13 mouse cellular contexts compared by ENCODE assay signal in the genomic region with DNA sequence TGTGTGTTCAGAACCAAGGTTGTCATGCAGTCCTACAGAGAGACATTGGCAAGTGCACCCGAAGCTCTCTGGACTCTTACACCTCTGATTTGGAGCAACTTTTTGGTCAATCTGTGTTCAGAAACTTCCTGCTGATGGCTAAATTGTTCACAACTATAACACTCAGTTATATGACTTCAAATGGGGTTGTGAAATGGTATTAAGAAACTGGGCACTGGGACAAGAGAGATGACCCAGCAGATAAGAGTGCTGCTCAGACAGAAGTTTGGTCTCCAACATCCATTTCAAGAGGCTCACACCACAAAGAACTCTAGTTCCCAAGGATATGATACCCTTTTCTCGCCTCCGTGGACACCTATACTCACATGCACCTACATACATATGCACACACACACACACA. TPM values are rescaled to one million over a fixed set of nuclear protein-coding genes. Genes with fewer than 3 reads are reported as not detected.
DNase-seq lines count a peak whose midpoint lies in the region.
"Had no signal": no experiment of that assay in that cellular context is flagged by ENCODE, and none has a peak within 500 bp of the region (broad histone marks: within the 10 kb centered on the region; RNA-seq: fewer than 3 reads in every experiment).

No protein-coding gene starts in this region.

- DNase-seq in adrenal gland, adult 2 months = peak; percentile 55
- DNase-seq in adrenal gland, postnatal 10 days = no peak
- peak; percentile 7 for DNase-seq in lung, postnatal 36 days
- DNase-seq in lung, postnatal 14 days = no peak
- peak; percentile 62 for DNase-seq in gonadal fat pad, adult 2 months (ENCODE audit: low read depth)
- no peak for DNase-seq in layer of hippocampus, postnatal 14 days (ENCODE audit: low spot score in 2 of 2)
- DNase-seq in kidney, adult 8-10 months = no peak
- DNase-seq: adrenal gland, adult 8-10 months; cerebellum, adult 18-20 months; cerebellum, adult 9-11 months; embryo, embryonic 11 days; gastrocnemius, postnatal 10 days; heart, postnatal 36 days had no signal

RNA-seq across cellular contexts. Expression of a gene that starts 16.4 kb away (rescaled TPM):
- 10 to 100 TPM; 25.5 to 30.0 TPM for total RNA-seq in adrenal gland, adult 2 months (2021)
- polyA plus RNA-seq in adrenal gland, adult 2 months (2012; rRNA removed) = 12.9 TPM in 2 replicates
- 10 to 100 TPM; 25.1 to 34.2 TPM for total RNA-seq in adrenal gland, postnatal 10 days (2021)
- 6.4 and 7.5 TPM in 2 replicates for polyA plus RNA-seq in gonadal fat pad, adult 2 months (2012; rRNA removed)
- 10 to 100 TPM; 17.1 to 17.5 TPM for total RNA-seq in layer of hippocampus, postnatal 14 days (2021)

Comparison
In these comparisons a context has a peak if more than half of its experiments do, and no peak if none do; other contexts are left out.
1. DNase-seq: peak in adrenal gland, adult 2 months (single experiment), lung, postnatal 36 days (single experiment) and gonadal fat pad, adult 2 months (single experiment); none in adrenal gland, postnatal 10 days (single experiment), lung, postnatal 14 days (single experiment), layer of hippocampus, postnatal 14 days (0 of 2) and kidney, adult 8-10 months (0 of 2).